Mouse (Mus musculus) MEL-GATA-1-ER (cell line): ENCODE measurements around the gene Alox15.

Experiments used
- DNase-seq: peaks from one replicate; pipeline ENCODE4 v3.0.0-alpha.2; 2012; ENCODE audit warnings: low read depth; ENCODE audit errors: extremely low read depth

Gene Alox15

DNA sequence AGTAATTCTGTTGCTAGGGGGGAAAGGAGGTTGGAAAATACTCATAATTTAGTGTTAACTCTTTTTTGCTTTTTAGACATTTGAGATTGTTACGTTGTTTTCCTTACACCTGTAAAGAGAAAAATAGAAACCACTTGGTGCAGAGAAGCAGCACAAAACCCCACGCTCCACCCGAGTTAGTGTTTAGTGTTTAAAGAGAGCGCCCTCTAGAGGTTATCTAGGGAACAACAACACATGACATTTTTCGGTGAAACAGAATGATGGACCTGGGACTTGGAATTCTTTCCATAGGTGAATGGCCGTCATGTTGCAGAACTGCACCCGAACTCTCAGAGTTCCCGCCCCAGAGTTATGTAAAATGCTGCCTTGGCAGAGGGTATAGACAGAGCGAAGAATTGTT is 42.5 kb downstream of the Alox15 start:
- no peak for DNase-seq

- no peak for DNase-seq
Measured at GRCm38 (mm10) chr11:70308296-70308695, 43.5 kb downstream of the Alox15 start.

GRCm38 (mm10) chr11:70306159-70306558 is 45.7 kb downstream of the Alox15 start:
- no peak for DNase-seq

- no peak for DNase-seq
Measured at GRCm38 (mm10) chr11:70302293-70302692, 49.5 kb downstream of the Alox15 start.

GRCm38 (mm10) chr11:70297836-70298454 is 53.9 kb downstream of the Alox15 start:
- peak; percentile 86 for DNase-seq

DNA sequence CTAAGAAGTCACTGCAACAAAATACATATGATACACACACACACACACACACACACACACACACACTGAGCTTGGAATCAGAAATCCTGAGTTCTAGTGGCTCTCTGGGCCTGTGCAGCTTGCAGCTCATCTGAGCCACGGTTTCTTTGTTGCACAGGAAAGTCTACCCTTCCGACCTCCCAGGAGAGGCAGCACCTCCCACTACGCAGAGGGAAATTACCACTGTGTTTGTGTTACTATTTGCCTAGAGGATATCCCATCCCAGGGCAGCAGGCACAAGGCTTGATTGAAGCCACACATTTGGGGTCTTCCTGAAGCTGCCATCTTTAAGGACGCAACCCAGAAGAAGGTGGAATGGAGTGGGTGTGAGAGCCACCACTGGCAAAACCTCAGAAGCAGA is 54.4 kb downstream of the Alox15 start:
- DNase-seq = no peak
